Mouse (Mus musculus): ENCODE measurements around the gene Gm44579. TPM values are rescaled to one million over a fixed set of nuclear protein-coding genes. Genes with fewer than 3 reads are reported as not detected.

Gene Gm44579
- polyA plus RNA-seq (2014; fragmentation: Nextera tagmentation; extraction: Ambion mirVana), result not detected in 2 replicates

DNA sequence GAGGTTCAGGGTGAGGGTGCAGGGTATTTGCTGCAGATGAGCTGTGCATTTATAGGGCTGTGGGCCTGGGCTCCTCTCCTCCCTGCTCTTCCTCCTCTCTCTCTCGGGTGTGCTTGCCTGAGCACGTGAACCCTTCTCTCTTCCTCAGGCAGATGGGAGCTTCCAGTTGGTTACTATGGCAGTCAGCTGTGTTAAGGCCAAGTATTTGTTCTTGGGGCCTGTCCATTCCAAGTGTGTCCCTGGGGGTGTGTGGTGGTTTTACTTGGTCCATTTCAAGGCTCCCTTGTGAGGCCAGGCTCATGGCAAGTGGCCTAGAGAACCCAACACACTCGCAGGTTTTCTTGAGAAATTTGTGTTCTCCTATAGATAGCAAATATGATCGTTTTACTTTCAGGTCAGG lies at the start of gene Gm44579, which contains the start of gene Olfr287:
TSS of gene Gm44579 (minus strand) at position 101 of the 400 bp plus-strand sequence.
TSS of gene Olfr287 (minus strand) at position 180 of the 400 bp plus-strand sequence.
- DNase-seq (ENCODE audit: low spot score), result no peak
- 80% methylated on average over 4 of the region's 4 CpGs for WGBS
- Histone ChIP-seq H3K36me3 (ENCODE audit: control insufficient read depth, insufficient read depth, low read length) (no peaks in the 10 kb centered on the region), H3K4me1 (ENCODE audit: control insufficient read depth, insufficient read depth, low read length) (no peaks in the 10 kb centered on the region), H3K4me3 (ENCODE audit: low read depth, low read length) (no peak within 1 kb of the TSS), H3K9me3 (ENCODE audit: control insufficient read depth, low read length) (no peaks in the 10 kb centered on the region), H3K4me2 (ENCODE audit: low read depth, severe bottlenecking) (no peak within 1 kb of the TSS), H3K27me3 (ENCODE audit: control insufficient read depth, insufficient read depth, low read length) (no peaks in the 10 kb centered on the region), H3K27ac (replicated peaks; ENCODE audit: low read depth, low read length) (no peak within 1 kb of the TSS), H3K9ac (ENCODE audit: low read length) (no peak within 1 kb of the TSS)
- no peak for ATAC-seq (ENCODE audit: insufficient number of reproducible peaks, low FRiP score, low TSS enrichment, low read depth)

DNA sequence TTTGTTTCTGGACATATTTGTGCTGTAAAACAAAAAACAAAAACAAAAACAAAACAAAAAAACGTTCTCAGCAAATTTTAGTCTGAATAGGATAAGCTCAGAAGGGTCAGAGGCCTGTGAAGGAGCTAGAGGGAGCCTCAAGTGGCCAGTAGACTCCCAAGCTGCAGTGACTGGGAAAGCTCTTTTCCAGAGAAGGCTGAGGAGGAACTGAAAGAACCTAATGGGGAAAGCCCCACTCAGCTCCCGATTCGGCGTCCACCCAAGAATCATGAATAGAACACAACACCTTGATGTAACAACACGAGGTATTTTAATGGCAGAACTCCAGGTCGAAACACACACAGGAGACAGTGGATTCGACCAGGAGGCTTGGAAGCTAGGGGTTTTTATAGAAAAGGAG lies 37.0 kb upstream of the Gm44579 start:
- H3K4me3 ChIP-seq (ENCODE audit: low read depth, low read length), result no peak overlapping the region
- H3K36me3 ChIP-seq (ENCODE audit: control insufficient read depth, insufficient read depth, low read length), result no peaks in the 10 kb centered on the region
- no peak overlapping the region for H3K9ac ChIP-seq (ENCODE audit: low read length)
- H3K27me3 ChIP-seq (ENCODE audit: control insufficient read depth, insufficient read depth, low read length), result no peaks in the 10 kb centered on the region
- no peak overlapping the region for H3K4me2 ChIP-seq (ENCODE audit: low read depth, severe bottlenecking)
- no peaks in the 10 kb centered on the region for H3K4me1 ChIP-seq (ENCODE audit: control insufficient read depth, insufficient read depth, low read length)
- ATAC-seq (ENCODE audit: insufficient number of reproducible peaks, low FRiP score, low TSS enrichment, low read depth) (no peak), DNase-seq (ENCODE audit: low spot score) (no peak)
- 88% methylated on average over 7 of the region's 7 CpGs for WGBS
- no peaks in the 10 kb centered on the region for H3K9me3 ChIP-seq (ENCODE audit: control insufficient read depth, low read length)
- no peak overlapping the region for H3K27ac ChIP-seq (replicated peaks; ENCODE audit: low read depth, low read length)

DNA sequence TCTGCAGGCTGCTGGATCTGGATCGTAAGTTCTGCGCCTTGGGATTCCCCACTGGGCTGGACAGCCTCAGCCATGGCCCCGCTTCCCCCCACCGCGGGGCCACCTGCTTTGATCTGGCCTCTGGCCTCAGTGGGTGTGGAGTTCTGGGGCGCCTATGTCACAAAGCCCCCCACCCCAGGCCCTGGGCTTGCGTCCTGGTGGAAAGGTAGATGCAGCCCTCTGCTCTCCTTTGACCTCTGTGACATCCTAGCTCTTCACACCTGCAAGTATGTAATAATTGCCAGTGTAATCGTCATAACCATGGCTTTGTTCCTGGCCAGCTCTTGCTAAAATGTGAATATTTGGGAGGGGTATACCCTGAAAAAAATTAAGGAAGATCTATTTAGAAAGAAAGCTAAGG lies 36.4 kb upstream of the Gm44579 start, which contains the start of gene H1fnt:
TSS of gene H1fnt (minus strand) at position 101 of the 400 bp plus-strand sequence.
- Histone ChIP-seq H3K4me1 (ENCODE audit: control insufficient read depth, insufficient read depth, low read length) (no peaks in the 10 kb centered on the region), H3K9me3 (ENCODE audit: control insufficient read depth, low read length) (no peaks in the 10 kb centered on the region), H3K9ac (ENCODE audit: low read length) (no peak within 1 kb of the TSS), H3K27me3 (ENCODE audit: control insufficient read depth, insufficient read depth, low read length) (no peaks in the 10 kb centered on the region), H3K4me2 (ENCODE audit: low read depth, severe bottlenecking) (no peak within 1 kb of the TSS), H3K27ac (replicated peaks; ENCODE audit: low read depth, low read length) (no peak within 1 kb of the TSS), H3K36me3 (ENCODE audit: control insufficient read depth, insufficient read depth, low read length) (no peaks in the 10 kb centered on the region), H3K4me3 (ENCODE audit: low read depth, low read length) (no peak within 1 kb of the TSS)
- 89% methylated on average over 8 of the region's 8 CpGs for WGBS
- ATAC-seq (ENCODE audit: insufficient number of reproducible peaks, low FRiP score, low TSS enrichment, low read depth), result no peak
- no peak for DNase-seq (ENCODE audit: low spot score)

DNA sequence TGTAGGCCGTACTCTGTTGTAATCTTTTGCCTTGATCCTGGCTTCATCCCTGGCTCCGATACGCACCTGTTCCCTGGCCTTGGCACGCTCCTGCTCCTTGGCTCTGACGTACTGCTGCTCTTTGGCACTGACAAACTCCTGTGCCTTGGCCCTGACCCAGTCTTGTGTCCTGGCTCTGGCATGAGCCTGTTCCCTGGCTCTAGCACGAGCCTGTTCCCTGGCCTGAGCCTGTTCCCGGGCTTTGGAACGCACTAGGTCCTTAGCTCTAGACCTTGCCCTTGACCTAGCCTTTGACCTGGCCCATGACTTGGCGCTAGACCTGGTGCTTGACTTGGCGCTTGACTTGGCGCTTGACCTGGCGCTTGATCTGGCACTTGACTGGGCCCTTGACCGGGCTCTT lies 35.5 kb upstream of the Gm44579 start:
- no peak overlapping the region for H3K9ac ChIP-seq (ENCODE audit: low read length)
- no peaks in the 10 kb centered on the region for H3K9me3 ChIP-seq (ENCODE audit: control insufficient read depth, low read length)
- H3K27me3 ChIP-seq (ENCODE audit: control insufficient read depth, insufficient read depth, low read length), result no peaks in the 10 kb centered on the region
- no peak overlapping the region for H3K4me2 ChIP-seq (ENCODE audit: low read depth, severe bottlenecking)
- no peak overlapping the region for H3K4me3 ChIP-seq (ENCODE audit: low read depth, low read length)
- no peak for ATAC-seq (ENCODE audit: insufficient number of reproducible peaks, low FRiP score, low TSS enrichment, low read depth)
- H3K4me1 ChIP-seq (ENCODE audit: control insufficient read depth, insufficient read depth, low read length), result no peaks in the 10 kb centered on the region
- no peak overlapping the region for H3K27ac ChIP-seq (replicated peaks; ENCODE audit: low read depth, low read length)
- DNase-seq (ENCODE audit: low spot score), result no peak
- WGBS, result 92% methylated on average over 13 of the region's 13 CpGs
- H3K36me3 ChIP-seq (ENCODE audit: control insufficient read depth, insufficient read depth, low read length), result no peaks in the 10 kb centered on the region

DNA sequence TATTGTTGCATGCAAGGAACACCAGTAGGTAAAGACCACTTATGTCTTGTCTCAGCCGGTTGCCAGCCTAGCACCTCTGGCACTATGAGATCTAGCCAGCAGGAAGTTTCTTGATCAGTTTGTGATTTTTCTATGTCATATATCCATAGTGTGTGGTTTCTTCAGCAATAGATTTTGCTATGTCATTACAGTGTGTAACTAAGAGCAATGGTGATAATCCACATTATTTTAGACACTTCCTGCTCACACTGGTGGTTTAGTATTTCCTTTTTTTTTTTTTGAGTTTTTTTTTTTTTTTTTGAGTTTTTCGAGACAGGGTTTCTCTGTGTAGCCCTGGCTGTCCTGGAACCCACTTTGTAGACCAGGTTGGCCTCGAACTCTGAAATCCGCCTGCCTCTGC lies 14.7 kb upstream of the Gm44579 start:
- 92% methylated on average over 4 of the region's 4 CpGs for WGBS
- no peaks in the 10 kb centered on the region for H3K36me3 ChIP-seq (ENCODE audit: control insufficient read depth, insufficient read depth, low read length)
- no peak overlapping the region for H3K27ac ChIP-seq (replicated peaks; ENCODE audit: low read depth, low read length)
- no peaks in the 10 kb centered on the region for H3K27me3 ChIP-seq (ENCODE audit: control insufficient read depth, insufficient read depth, low read length)
- no peaks in the 10 kb centered on the region for H3K9me3 ChIP-seq (ENCODE audit: control insufficient read depth, low read length)
- H3K4me3 ChIP-seq (ENCODE audit: low read depth, low read length), result no peak overlapping the region
- no peaks in the 10 kb centered on the region for H3K4me1 ChIP-seq (ENCODE audit: control insufficient read depth, insufficient read depth, low read length)
- no peak overlapping the region for H3K9ac ChIP-seq (ENCODE audit: low read length)
- ATAC-seq (ENCODE audit: insufficient number of reproducible peaks, low FRiP score, low TSS enrichment, low read depth) (no peak), DNase-seq (ENCODE audit: low spot score) (no peak)
- H3K4me2 ChIP-seq (ENCODE audit: low read depth, severe bottlenecking), result no peak overlapping the region

DNA sequence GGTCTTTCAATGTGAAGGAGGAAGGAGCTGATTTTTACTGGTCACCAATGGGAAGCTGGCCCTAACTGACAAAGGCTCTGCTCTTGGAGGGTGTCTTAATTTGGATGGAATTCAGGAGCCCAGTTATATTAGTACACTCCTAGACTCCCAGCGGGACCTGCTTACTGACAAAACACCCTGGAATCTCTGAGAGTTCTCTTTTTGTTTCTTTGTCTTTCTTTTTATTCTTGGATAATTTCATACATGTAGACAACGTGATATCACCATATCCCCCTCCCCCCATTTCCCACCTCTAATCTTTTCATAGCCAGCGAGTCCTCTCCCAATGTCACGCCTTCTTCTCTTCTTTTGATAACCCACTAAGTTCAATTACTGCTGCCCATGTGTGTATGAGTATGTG lies 13.6 kb upstream of the Gm44579 start, which contains the start of gene Olfr286:
TSS of gene Olfr286 (minus strand) at position 101 of the 400 bp plus-strand sequence.
- 88% methylated on average over 4 of the region's 4 CpGs for WGBS
- Histone ChIP-seq H3K4me2 (ENCODE audit: low read depth, severe bottlenecking) (no peak within 1 kb of the TSS), H3K36me3 (ENCODE audit: control insufficient read depth, insufficient read depth, low read length) (no peaks in the 10 kb centered on the region), H3K9ac (ENCODE audit: low read length) (no peak within 1 kb of the TSS), H3K27me3 (ENCODE audit: control insufficient read depth, insufficient read depth, low read length) (no peaks in the 10 kb centered on the region), H3K9me3 (ENCODE audit: control insufficient read depth, low read length) (no peaks in the 10 kb centered on the region), H3K4me3 (ENCODE audit: low read depth, low read length) (no peak within 1 kb of the TSS), H3K4me1 (ENCODE audit: control insufficient read depth, insufficient read depth, low read length) (no peaks in the 10 kb centered on the region), H3K27ac (replicated peaks; ENCODE audit: low read depth, low read length) (no peak within 1 kb of the TSS)
- DNase-seq (ENCODE audit: low spot score) (no peak), ATAC-seq (ENCODE audit: insufficient number of reproducible peaks, low FRiP score, low TSS enrichment, low read depth) (no peak)

DNA sequence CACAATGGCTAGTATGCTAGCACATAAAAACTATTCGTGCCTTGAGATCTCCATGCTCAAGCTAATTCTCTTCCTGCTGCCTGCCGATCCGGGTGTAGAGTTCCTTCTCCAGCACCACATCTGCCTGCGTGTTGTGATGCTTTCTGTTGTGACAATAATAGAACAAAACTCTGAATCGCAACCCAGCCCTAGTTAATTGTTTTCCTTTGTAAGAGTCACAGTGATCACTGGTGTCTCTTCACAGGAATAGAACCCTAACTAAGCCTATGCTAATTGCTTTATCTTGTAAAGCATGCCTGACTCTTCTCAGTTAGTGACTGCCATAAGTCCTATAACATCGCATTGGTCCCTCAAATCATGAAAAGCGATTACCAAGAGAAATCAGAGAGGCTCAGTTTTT lies 5.3 kb upstream of the Gm44579 start:
- DNase-seq (ENCODE audit: low spot score), result no peak
- H3K27ac ChIP-seq (replicated peaks; ENCODE audit: low read depth, low read length), result no peak overlapping the region
- no peak for ATAC-seq (ENCODE audit: insufficient number of reproducible peaks, low FRiP score, low TSS enrichment, low read depth)
- H3K4me3 ChIP-seq (ENCODE audit: low read depth, low read length), result no peak overlapping the region
- H3K4me1 ChIP-seq (ENCODE audit: control insufficient read depth, insufficient read depth, low read length), result no peaks in the 10 kb centered on the region
- 74% methylated on average over 7 of the region's 7 CpGs for WGBS
- H3K9me3 ChIP-seq (ENCODE audit: control insufficient read depth, low read length), result no peaks in the 10 kb centered on the region
- no peaks in the 10 kb centered on the region for H3K27me3 ChIP-seq (ENCODE audit: control insufficient read depth, insufficient read depth, low read length)
- H3K36me3 ChIP-seq (ENCODE audit: control insufficient read depth, insufficient read depth, low read length), result no peaks in the 10 kb centered on the region
- H3K4me2 ChIP-seq (ENCODE audit: low read depth, severe bottlenecking), result no peak overlapping the region
- no peak overlapping the region for H3K9ac ChIP-seq (ENCODE audit: low read length)

DNA sequence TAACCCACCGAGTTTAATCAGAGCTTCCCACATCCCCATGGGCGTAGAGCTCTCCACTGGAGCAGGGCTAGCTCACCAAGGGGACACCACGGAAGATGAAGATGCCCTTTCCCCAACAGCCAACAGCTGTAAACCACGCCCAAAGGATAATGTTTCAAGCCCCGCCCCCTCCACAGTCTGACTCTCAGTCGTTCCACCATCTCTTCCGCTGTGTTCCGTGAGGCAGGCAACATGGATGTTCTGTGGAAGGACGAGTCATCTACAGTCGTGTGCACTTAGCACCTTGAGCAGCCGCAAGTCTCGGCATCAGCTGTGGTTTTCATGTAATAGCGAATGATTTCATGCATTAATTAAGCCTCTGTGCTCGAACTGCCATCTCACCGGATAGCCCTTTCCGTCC lies 4.8 kb upstream of the Gm44579 start:
- H3K9me3 ChIP-seq (ENCODE audit: control insufficient read depth, low read length), result no peaks in the 10 kb centered on the region
- H3K9ac ChIP-seq (ENCODE audit: low read length), result no peak overlapping the region
- H3K4me3 ChIP-seq (ENCODE audit: low read depth, low read length), result no peak overlapping the region
- WGBS, result 40% methylated on average over 16 of the region's 16 CpGs
- no peak overlapping the region for H3K4me2 ChIP-seq (ENCODE audit: low read depth, severe bottlenecking)
- H3K27me3 ChIP-seq (ENCODE audit: control insufficient read depth, insufficient read depth, low read length), result no peaks in the 10 kb centered on the region
- no peaks in the 10 kb centered on the region for H3K36me3 ChIP-seq (ENCODE audit: control insufficient read depth, insufficient read depth, low read length)
- no peaks in the 10 kb centered on the region for H3K4me1 ChIP-seq (ENCODE audit: control insufficient read depth, insufficient read depth, low read length)
- DNase-seq (ENCODE audit: low spot score) (no peak), ATAC-seq (ENCODE audit: insufficient number of reproducible peaks, low FRiP score, low TSS enrichment, low read depth) (no peak)
- H3K27ac ChIP-seq (replicated peaks; ENCODE audit: low read depth, low read length), result no peak overlapping the region

DNA sequence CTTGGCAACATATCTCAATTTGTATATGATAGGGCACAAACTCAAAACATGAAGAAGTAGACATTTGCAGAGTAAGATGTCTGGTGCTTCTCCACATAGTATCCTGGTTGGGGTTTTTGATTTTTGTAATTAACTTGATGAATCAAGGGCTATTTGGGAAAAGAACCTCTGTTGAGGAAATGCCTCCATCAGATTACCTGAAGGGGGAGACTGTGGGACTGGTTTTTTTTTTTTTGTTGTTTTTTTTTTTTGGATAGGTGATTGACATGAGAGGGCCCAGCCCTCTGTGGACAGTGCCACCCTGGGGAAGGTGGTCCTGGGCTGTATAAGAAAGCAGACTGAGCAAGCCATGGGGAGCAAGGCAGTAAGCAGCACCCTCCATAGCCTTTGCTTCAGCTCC lies 1.6 kb upstream of the Gm44579 start:
- H3K4me3 ChIP-seq (ENCODE audit: low read depth, low read length), result no peak overlapping the region
- H3K27ac ChIP-seq (replicated peaks; ENCODE audit: low read depth, low read length), result no peak overlapping the region
- no peaks in the 10 kb centered on the region for H3K4me1 ChIP-seq (ENCODE audit: control insufficient read depth, insufficient read depth, low read length)
- DNase-seq (ENCODE audit: low spot score) (no peak), ATAC-seq (ENCODE audit: insufficient number of reproducible peaks, low FRiP score, low TSS enrichment, low read depth) (no peak)
- H3K4me2 ChIP-seq (ENCODE audit: low read depth, severe bottlenecking), result no peak overlapping the region
- no peaks in the 10 kb centered on the region for H3K9me3 ChIP-seq (ENCODE audit: control insufficient read depth, low read length)
- H3K36me3 ChIP-seq (ENCODE audit: control insufficient read depth, insufficient read depth, low read length), result no peaks in the 10 kb centered on the region
- H3K27me3 ChIP-seq (ENCODE audit: control insufficient read depth, insufficient read depth, low read length), result no peaks in the 10 kb centered on the region
- H3K9ac ChIP-seq (ENCODE audit: low read length), result no peak overlapping the region

Data from limb, embryonic 11.5 days (tissue).